Mouse (Mus musculus) C2C12 (cell line): ENCODE measurements around the gene Clec16a.

ENCODE experiments used
- CEBPB ChIP-seq: IDR thresholded peaks from one replicate; pipeline ENCODE4 v1.6.1; 2011; ENCODE audit warnings: low read depth, mild to moderate bottlenecking, control low read depth, moderate library complexity
- CTCF ChIP-seq: IDR thresholded peaks from one replicate; pipeline ENCODE4 v1.5.1; 2011; ENCODE audit not compliant: control insufficient read depth, insufficient read depth, insufficient read length
- FOSL1 ChIP-seq: IDR thresholded peaks from one replicate; pipeline ENCODE4 v1.8.0; 2011; ENCODE audit warnings: mild to moderate bottlenecking, low read length; ENCODE audit not compliant: poor library complexity, insufficient read depth, severe bottlenecking
- MAX ChIP-seq: IDR thresholded peaks from one replicate; pipeline ENCODE4 v1.6.1; 2011; ENCODE audit warnings: mild to moderate bottlenecking, control low read depth
- MYOD1 ChIP-seq: IDR thresholded peaks from one replicate; pipeline ENCODE4 v1.6.1; 2011; ENCODE audit warnings: low read depth; ENCODE audit not compliant: control insufficient read depth, insufficient read length
- USF1 ChIP-seq: IDR thresholded peaks from one replicate; pipeline ENCODE4 v1.6.1; 2011; ENCODE audit warnings: low read depth, mild to moderate bottlenecking, control low read depth, moderate library complexity

GRCm38 (mm10) chr16:10668991-10669703 lies 124.0 kb downstream of the Clec16a start:
- TF ChIP-seq CTCF (no peak), USF1 (no peak), FOSL1 (no peak), CEBPB (no peak), MYOD1 (no peak), MAX (no peak)
